Mouse (Mus musculus) lung, postnatal 0 days (tissue): ENCODE data around the gene Igfbp6.

ENCODE experiments used
- CTCF ChIP-seq: IDR thresholded peaks from 2 replicates; pipeline ENCODE4 v1.5.1; 2016; ENCODE audit warnings: antibody characterized with exemption, mild to moderate bottlenecking
- EP300 ChIP-seq: IDR thresholded peaks from 2 replicates; pipeline ENCODE4 v1.6.1; 2016; ENCODE audit warnings: antibody characterized with exemption, mild to moderate bottlenecking, control low read depth

DNA sequence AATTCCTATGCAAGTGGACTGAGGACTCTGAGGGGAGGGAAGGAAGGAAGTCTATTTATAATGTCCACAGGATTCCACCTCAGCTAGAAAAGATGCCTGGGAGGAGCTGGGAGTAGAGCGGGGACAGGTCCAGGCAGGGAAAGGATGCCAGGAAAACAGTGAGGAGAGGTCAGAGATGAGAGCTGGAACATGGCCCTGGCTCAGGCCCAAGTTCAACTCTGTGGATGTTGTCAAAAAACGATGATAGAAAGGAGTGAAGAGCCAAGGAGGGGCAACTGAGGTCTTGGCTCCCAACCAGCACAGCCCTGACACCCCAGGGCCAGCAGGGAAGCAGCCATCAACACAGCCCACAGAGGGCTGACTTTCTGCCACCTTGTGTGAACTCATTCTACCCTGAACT is 17.9 kb upstream of the Igfbp6 start:
- no peak for TF ChIP-seq CTCF
- TF ChIP-seq EP300, result no peak
